Mouse (Mus musculus) heart, adult 2 months (tissue): ENCODE data around the gene Gm8271. TPM values are rescaled to one million over a fixed set of nuclear protein-coding genes. Genes with fewer than 3 reads are reported as not detected.
"Not testable (repeated sequence)": the region's sequence is repeated elsewhere in the genome, so short reads cannot be mapped to it uniquely, and the experiment has no call there.

Experiments used
- DNase-seq, 2 experiments: peaks; one replicate each; pipeline ENCODE4 v3.0.0; 2021
- H3K27ac ChIP-seq: fragments of 200-600 bp; 2 replicates; pipeline ENCODE4 v1.8.1; 2022
- H3K27me3 ChIP-seq: fragments of 200-500 bp; 2 replicates; pipeline ENCODE4 v1.6.1; 2012; ENCODE audit warnings: mild to moderate bottlenecking, low read length, inconsistent platforms, mixed read lengths; ENCODE audit not compliant: control insufficient read depth, insufficient read depth
- H3K36me3 ChIP-seq: fragments of 200-500 bp; 2 replicates; pipeline ENCODE4 v1.6.1; 2012; ENCODE audit warnings: low read length, inconsistent platforms; ENCODE audit not compliant: control insufficient read depth, insufficient read depth
- H3K4me1 ChIP-seq: fragments of 200-500 bp; 2 replicates; pipeline ENCODE4 v1.6.1; 2011; ENCODE audit warnings: low read length; ENCODE audit not compliant: control insufficient read depth, insufficient read depth
- H3K4me3 ChIP-seq: fragments of 200-600 bp; 2 replicates; pipeline ENCODE4 v1.8.1; 2022
- H3K79me2 ChIP-seq: fragments of 200-500 bp; replicated peaks from 2 replicates; pipeline ENCODE4 v1.6.1; 2012; ENCODE audit warnings: mild to moderate bottlenecking, inconsistent platforms, low read length, moderate library complexity, mixed read lengths; ENCODE audit not compliant: control insufficient read depth, insufficient read depth
- H3K9ac ChIP-seq: fragments of 200-500 bp; 2 replicates; pipeline ENCODE4 v1.6.1; 2012; ENCODE audit warnings: low read depth, mild to moderate bottlenecking, control low read depth, inconsistent platforms, low read length, mixed read lengths
- WGBS: fragments of 180-500 bp; shearing (Covaris S2); methylation state at CpG from one replicate; pipeline ENCODE4 v1.1.7; 2018; 5-methylcytosine and 5-hydroxymethylcytosine counted together
- intact Hi-C: fragments of 180-260 bp; cut with DNase I; formaldehyde crosslinking; loops from one replicate; pipeline ENCODE4 v1.15.1; 2025
- long read RNA-seq: library from polyadenylated mRNA; stranded (forward); transcript quantifications from one replicate; pipeline ENCODE4 v2.0.0, GENCODE M21; 2021
- polyA plus RNA-seq: library from polyadenylated mRNA; depleted of rRNA; stranded (reverse); fragments of >200 nt; gene quantifications from 2 replicates; pipeline ENCODE4 v1.2.3, GENCODE M21; 2012; rRNA removed
- total RNA-seq, 2 experiments: library from RNA; stranded (reverse); gene quantifications; 2 replicates each; pipeline ENCODE4 v1.2.3; 2021

The Gm8271 gene
- not detected for total RNA-seq
- not detected in 2 replicates for polyA plus RNA-seq
- long read RNA-seq: 0 reads

DNA sequence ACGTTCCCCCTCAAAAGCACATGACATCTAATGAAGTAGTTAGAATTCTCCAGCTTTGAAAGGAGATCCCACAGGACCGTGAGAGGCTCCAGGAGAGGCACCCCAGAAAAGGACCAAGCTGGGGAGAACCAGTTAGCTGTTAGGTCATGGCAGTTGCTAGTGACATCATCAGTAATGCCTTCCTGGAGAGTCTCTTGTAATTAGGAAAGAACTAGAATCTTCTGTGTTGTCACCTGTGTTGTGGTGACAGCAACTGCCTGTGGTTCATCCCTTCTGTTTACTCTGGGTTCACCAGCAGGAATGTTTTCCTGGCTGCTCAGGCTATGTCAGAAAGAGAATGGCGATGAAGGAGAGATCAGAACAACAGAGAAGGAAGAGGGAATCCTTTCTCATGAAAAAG, at the start of gene Gm8271:
Gm8271 (plus strand) TSS at position 301 of the 400 bp plus-strand sequence.
- H3K4me3 ChIP-seq, H3K79me2 ChIP-seq, intact Hi-C loops, H3K9ac ChIP-seq, DNase-seq, H3K27me3 ChIP-seq, H3K27ac ChIP-seq, H3K36me3 ChIP-seq, H3K4me1 ChIP-seq: not testable (repeated sequence)
- WGBS: no CpG with 5 or more reads among the region's 3 CpGs

DNA sequence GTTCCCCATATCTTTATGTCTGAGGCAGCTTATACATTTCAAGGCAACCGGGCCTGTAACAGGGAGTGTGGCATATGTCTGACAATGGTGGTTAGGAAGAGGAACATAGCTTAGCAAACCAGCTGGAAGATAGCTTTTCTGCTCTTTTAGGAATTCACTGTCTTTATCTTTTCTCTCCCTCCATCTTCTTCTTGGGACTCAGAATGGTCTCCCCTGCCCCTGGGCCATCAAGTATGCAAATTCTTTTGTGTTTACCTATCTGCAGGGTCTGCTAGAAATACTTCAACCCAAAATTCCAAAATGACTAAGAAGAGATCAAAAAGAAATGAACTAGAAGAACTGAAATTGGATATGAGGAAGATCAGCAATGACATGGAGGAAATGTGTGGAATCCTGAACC, 21.4 kb upstream of the Gm8271 start, which contains the start of gene Gm3317:
Gm3317 (plus strand) TSS at position 301 of the 400 bp plus-strand sequence.
- H3K79me2 ChIP-seq, intact Hi-C loops, H3K36me3 ChIP-seq, H3K9ac ChIP-seq, H3K4me1 ChIP-seq, H3K4me3 ChIP-seq, H3K27me3 ChIP-seq, H3K27ac ChIP-seq, DNase-seq: not testable (repeated sequence)
- WGBS: no CpG with 5 or more reads among the region's 1 CpGs

Other genes with a start within 250 kb of the Gm8271 start
- not detected for gene Gm8297, start 201.9 kb upstream of the Gm8271 start, total RNA-seq
- not detected in 2 replicates for gene Gm8297, start 201.9 kb upstream of the Gm8271 start, polyA plus RNA-seq
- not detected for gene Gm3298, start 169.9 kb upstream of the Gm8271 start, total RNA-seq
- gene Gm3298, start 169.9 kb upstream of the Gm8271 start, polyA plus RNA-seq: not detected in 2 replicates
- not detected for gene 4930555G01Rik, start 135.2 kb upstream of the Gm8271 start, total RNA-seq
- not detected in 2 replicates for gene 4930555G01Rik, start 135.2 kb upstream of the Gm8271 start, polyA plus RNA-seq
- gene Gm8281, start 114.8 kb upstream of the Gm8271 start, total RNA-seq: under 1 TPM; 0.16 TPM
- gene Gm8281, start 114.8 kb upstream of the Gm8271 start, polyA plus RNA-seq: 0.16 and 1.00 TPM in 2 replicates
- gene Gm8279, start 54.3 kb upstream of the Gm8271 start, total RNA-seq: not detected
- not detected in 2 replicates for gene Gm8279, start 54.3 kb upstream of the Gm8271 start, polyA plus RNA-seq
- gene Gm3317, start 21.3 kb upstream of the Gm8271 start, total RNA-seq: not detected
- gene Gm3317, start 21.3 kb upstream of the Gm8271 start, polyA plus RNA-seq: not detected in 2 replicates
- not detected for gene Gm3526, start 74.8 kb downstream of the Gm8271 start, total RNA-seq
- gene Gm3526, start 74.8 kb downstream of the Gm8271 start, polyA plus RNA-seq: 0.06 TPM in 1 of 2 replicates, not detected in the other
- gene Gm3542, start 149.1 kb downstream of the Gm8271 start, total RNA-seq: not detected
- not detected in 2 replicates for gene Gm3542, start 149.1 kb downstream of the Gm8271 start, polyA plus RNA-seq
- not detected for gene Gm3500, start 203.3 kb downstream of the Gm8271 start, total RNA-seq
- gene Gm3500, start 203.3 kb downstream of the Gm8271 start, polyA plus RNA-seq: 0.35 TPM in 1 of 2 replicates, not detected in the other